Mouse (Mus musculus): Measurements from ENCODE around the gene Lamtor1.

The Lamtor1 gene

DNA sequence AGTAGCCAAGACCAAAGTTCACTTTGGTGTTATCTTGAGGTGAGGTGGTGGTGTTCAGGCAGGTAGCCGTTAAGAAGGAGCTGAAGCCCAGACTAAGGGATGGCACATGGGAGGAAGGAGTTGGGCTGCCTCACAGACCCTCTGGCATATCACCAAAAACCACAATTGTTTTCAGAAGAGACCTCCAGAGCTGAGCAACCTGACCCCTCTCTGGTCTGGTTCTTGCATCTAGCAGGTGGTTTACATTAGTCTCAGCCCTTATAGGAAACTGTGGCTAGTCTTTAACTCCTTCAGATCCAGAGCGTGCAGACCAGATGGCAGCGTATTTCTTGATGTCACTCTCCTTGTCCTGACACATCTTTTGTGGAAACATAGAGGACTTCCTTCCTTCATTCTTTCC is 68.0 kb downstream of the Lamtor1 start:
- in situ Hi-C loops (cut with MboI; ENCODE audit: low pct_unique_long_range_greater_than_20kb in 1 of 2, low sequenced_read_pairs in 2 of 2, unreplicated experiment in 1 of 2), result no loop called here

DNA sequence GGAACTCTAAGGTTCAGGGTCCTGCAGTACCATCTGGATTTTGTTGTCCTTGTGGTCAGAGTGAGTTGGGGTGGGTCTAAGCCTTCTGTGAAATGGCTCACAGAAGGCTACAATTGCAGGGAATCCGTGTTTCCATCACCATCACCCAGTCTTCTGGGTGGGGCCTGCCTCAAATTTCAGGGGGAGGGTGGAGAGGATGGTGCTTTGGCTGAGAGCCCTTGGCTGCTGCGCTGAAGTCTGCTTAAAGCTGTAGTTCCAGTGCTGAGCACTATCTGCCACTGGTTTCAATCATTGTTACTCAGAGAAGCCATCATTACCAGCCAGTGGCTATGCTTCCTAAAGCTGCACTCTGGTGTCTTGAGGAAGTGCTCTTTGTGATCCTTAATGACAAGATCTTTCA is 68.8 kb downstream of the Lamtor1 start:
- in situ Hi-C loops (cut with MboI; ENCODE audit: low pct_unique_long_range_greater_than_20kb in 1 of 2, low sequenced_read_pairs in 2 of 2, unreplicated experiment in 1 of 2), result no loop called here
